Mouse (Mus musculus) thymus, postnatal 10 days (tissue): Measurements from ENCODE around the gene Lpp.

Experiments
- DNase-seq, 2 experiments: peaks; one replicate each; pipeline ENCODE4 v3.0.0; 2021; ENCODE audit warnings: low spot score in 2 of 2

Gene Lpp

DNA sequence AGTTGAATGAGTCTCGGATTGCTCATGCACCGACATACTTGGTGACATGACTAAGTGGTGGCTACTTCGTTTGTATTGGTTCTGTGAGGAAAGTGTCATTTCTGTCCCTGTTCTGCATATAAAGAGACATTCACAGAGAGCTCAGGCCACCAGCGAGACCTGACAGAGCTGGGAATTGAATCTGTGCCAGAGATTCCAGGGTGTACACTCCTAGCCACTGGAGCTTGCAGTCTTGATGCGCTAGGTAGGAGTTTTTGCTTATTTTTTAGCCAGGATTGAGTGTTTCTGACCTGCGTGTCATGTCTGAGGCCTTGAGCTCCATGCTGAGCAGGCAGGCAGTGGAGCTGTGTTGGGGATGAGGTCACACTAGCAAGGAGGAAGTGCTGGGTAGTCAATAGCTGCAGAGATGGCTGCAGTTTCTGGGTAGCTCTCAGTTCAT is 41.8 kb downstream of the Lpp start:
- peak in 1 of 2 experiments; percentile 30 for DNase-seq

DNA sequence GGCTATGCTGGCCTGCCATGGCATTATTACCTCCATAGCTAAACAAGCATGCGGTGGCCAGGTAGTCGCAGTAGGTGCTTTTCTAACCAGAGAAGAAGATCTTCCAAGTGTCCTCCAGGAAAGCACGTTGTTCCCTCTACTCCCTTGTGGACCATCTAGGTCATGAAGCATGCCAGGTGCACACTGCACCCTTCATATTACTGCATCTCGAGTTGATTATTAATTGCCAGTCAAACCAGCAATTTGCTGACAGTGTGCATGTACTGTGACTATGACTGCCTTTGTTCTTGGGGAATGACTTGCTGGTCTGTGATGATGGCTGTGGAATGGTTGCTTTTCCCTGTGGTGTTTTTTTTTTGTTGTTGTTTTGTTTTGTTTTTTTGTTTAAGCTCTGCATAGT is 45.1 kb downstream of the Lpp start:
- no peak for DNase-seq

DNA sequence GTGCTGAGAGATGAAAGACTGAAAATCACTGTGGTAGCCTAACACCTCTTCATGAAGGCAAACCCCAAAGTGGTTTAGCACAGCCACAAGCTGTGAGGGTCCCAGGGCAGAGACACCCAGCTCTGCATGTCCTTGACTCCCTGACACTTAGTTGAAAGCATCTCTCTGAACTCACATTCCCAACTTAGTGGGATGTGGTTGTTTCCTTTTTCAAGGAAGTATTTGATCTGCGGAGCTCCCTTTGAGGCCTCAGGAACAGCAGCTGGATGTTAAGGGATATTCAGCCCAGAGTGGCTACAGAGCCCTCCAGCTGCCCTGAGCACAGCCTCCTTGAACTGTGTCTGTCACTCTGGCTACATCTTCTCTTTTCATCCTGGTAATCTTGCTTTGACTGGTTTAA is 48.0 kb downstream of the Lpp start:
- DNase-seq, result no peak

DNA sequence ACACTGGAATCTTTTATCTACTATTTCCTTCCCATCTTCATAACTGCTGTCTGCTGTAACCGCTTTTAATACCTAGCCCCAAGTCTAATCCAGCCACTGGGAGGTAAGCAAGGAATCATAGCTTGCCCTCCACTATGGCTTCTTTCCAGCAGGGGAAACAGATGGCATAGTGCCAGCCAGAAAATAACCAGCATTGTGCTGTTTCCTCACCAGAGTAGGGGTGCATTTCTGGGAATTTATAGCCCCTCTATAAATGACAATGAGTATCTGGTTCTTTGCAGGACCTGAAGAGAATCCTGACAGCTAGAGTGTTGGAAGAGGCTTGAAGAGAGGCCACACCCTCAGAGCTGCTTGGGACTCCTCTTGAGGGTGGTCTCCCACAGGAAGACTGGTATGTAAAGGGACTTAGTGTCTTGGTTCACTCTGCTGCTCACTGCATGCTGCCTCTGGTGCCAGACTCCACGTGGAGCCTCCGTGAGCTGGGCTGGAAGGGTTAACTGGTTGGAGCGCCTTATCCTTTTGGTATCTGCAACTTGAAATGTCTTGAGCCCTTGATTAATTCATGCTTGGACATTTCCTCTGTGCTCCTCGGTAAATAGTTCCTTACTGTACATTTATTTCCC is 49.3 kb downstream of the Lpp start:
- DNase-seq, result no peak

GRCm38 (mm10) chr16:24443123-24443515 is 49.8 kb downstream of the Lpp start:
- DNase-seq, result no peak

DNA sequence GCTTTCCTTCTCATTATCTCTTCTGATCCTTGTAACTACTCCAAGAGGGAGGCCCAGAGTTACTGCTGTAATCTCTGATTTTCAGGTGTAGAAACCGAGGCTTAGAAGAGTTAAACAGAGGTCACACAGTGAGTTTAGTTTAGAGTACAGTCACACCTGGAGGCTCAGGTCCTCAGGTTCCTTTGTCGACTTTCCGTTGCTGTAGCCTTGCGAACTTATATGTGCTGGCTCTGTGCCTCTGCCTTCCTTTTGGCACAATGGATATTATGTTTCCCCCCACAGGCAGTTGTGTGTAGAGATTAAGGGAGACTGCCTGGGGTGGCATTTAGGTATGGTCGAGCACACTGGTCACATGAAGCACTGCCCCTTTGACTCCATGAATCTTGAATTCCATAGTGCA is 50.2 kb downstream of the Lpp start:
- no peak for DNase-seq

DNA sequence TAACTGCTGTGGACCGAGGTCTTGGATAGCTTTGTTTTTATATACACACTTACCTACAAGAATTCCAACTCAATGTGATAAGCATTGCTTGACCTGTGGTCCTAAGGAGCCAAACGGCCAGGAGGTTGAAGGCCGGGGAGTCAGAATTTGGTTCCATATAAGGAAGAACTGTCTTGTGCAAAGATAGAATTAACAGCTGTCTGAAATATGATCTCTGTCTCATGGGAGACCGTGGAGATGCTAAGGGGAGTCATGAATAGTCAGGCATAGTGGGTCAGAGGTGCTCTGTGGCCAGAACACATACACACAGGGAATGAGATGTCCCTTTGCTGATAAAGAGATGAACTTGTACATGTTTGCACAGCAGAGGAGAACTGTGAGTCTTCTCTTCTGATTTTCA is 51.5 kb downstream of the Lpp start:
- DNase-seq, result no peak

- no peak for DNase-seq
Measured at GRCm38 (mm10) chr16:24445473-24445872, 52.2 kb downstream of the Lpp start.

DNA sequence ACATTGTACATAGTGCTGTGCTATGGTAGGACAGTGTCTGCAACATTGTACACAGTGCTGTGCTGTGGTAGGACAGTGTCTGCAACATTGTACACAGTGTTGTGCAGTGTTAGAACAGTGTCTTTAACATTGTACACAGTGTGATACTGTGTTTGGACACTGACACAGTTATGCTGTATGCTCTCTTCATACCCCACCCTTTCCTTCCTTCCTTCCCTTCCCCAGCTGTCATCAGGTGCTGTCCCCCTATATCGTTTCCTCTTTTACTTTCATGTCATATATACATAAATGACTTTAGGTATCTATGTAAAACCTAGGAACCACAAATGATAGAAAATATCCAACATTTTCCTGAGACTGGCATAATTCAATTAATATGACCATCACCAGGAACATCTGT is 53.1 kb downstream of the Lpp start:
- DNase-seq, result no peak

DNA sequence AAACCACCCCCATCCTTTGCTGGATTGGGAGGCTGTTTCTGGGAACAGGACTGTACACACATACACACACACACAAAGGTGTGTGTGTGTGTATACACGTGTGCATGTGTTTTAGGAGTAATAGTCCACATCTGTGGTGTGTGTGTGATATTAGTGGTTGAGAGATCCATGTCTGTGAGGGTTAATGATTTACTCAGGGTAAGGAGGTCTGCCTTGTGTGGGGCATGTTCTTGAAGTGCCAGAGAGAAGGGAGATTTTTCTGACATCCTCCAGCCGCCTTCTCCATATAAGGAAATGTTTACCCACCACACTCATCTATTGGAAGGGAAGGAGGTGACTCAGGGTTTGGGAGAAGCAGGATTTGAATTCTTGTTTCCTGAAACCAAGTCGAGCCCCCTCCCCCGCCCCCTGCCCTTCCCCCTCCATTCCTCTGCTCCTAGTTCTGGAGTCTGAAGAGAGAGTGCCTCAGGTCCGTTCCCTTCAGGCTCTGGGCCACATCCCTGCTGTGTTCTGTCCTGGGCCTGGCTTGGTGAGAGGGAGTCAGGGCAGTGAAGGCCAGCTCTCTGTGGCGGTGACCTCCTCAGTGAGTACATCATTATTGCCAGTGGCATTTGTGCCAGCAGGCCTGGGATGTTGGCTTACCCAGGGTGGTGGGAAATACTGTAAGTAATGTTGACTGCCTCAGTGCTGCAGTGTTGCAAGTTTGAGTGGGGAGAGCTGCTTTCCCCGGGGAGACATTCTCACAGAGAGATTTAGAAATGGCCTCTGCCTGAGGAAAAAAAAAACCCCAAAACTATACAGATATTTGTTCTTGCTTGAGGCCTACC is 54.6 kb downstream of the Lpp start:
- no peak for DNase-seq

DNA sequence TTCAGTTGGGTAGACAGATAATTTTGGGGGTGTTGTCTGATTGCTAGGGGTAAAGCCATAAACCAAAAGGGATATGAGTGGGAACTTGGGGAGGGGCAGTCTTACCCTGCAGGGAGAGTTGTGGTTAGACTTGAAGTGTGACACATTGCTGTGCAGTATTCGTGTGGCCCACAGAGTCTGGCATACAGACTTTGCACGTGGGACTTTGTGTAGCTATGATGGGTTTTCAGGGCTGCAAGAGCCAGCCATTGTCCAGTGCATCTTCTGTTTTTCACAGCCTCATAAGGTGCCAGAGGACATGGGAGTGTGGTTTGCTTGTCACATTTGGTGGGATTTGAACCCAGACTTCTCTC is 55.2 kb downstream of the Lpp start:
- no peak for DNase-seq

- DNase-seq, result peak in 1 of 2 experiments; percentile 30
Measured at GRCm38 (mm10) chr16:24449806-24450205, 56.5 kb downstream of the Lpp start.

GRCm38 (mm10) chr16:24450256-24450655 is 56.9 kb downstream of the Lpp start:
- DNase-seq, result peak in 1 of 2 experiments; percentile 40

DNA sequence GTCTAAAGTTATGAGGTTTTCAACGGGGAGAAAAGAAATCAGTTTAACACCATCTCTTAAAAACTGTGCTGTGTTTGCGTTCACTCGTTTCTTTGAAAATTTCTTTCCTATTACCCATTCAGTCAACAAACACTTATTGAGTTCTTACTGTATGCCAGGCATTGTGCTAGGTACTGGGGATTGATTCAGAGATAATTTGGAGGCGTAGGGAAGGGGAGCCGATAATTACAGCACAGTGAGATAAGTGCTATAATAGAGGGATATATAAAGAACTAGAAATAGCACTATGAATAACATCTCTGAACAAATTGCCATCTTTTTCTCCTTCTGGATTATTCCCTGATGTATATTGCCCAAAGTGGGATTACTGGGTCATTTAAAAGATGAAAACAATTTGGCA is 57.8 kb downstream of the Lpp start:
- DNase-seq, result no peak

DNA sequence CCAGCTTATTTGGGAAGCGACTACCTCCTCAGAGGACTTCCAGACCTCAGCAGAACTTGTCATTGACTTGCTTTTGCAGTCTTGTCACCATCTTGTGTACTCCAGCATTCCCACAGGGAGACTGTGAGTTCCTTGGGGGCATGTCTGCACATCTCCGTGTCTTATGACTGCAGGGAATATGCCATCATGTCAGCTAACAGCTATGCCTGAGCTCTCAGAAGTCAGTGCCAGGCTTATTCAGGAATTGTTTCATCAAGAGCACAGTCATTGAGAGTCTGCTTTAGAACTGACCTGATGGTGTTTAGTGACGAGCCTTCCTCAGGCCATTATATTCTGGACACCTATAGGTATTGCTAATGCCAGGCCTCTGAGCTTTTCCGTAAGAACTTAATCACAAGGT is 60.2 kb downstream of the Lpp start:
- no peak for DNase-seq

- no peak for DNase-seq
Measured at GRCm38 (mm10) chr16:24454493-24454892, 61.2 kb downstream of the Lpp start.

DNA sequence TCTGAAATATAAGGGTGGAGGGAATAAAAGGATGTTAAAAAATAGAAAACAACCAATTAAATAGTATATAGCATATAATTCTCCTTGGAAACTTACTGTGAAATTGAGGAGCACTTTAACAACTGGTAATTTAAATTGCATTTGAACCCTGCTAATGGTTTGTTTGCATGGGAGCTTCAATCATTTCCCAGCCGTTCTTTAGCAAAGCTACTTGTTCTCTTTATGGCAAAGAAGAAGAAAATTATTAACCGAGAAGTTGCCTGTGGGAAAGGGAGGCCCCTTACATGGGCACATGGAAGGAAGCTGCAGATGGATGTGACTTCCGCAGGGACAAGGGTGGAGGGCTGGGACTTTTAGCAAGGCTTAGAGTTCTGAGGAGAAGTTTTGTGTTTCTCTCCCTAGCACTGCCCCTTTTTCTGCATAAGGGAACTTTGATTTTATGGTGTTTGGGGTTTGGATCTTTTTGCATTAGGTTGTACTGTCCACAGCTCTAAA is 62.1 kb downstream of the Lpp start:
- DNase-seq, result no peak

- DNase-seq, result no peak
Measured at GRCm38 (mm10) chr16:24463842-24464241, 70.5 kb downstream of the Lpp start.

- DNase-seq, result no peak
Measured at GRCm38 (mm10) chr16:24464436-24464835, 71.1 kb downstream of the Lpp start.

DNA sequence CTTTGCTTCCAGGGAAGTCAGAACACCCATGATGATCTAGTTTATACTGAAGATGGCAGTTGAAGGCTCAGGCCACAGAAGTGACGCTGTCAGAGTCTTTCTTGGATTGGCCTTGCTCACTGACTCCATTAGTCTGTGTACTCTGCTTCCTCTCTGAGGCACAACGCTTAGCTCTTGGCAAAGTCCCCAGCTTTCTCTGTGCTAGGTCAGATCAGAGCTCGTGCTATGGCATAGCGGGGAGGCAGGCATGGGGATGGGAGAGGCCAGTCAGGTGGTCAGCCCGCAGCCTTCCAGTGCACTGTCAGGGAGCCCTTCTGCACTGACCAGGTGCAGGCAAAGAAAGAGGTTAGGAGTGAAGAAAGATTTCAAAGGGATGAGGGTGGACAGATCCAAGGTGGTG is 72.3 kb downstream of the Lpp start:
- no peak for DNase-seq

- no peak for DNase-seq
Measured at GRCm38 (mm10) chr16:24467544-24468290, 74.4 kb downstream of the Lpp start.

DNA sequence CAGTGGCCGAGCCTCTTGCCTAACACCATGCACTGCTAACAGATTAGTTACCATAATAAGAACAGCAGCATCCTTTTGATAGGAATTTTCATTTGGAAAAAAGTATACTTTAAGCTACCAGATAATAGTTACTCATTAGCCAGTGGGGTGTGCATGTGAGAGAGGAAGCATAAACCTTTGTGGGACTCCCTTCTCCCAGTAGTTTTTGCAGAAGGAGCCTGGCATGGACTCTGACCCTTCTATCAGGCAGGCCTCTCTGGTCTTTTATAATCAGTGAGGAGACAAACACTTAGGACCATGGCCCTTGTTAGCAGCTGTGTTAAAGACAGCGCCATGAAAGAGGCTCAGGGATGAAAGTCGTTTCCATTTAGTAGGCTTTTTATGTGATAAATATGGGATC is 76.0 kb downstream of the Lpp start:
- no peak for DNase-seq

- no peak for DNase-seq
Measured at GRCm38 (mm10) chr16:24470601-24471000, 77.3 kb downstream of the Lpp start.
